Mouse (Mus musculus) c-Kit-positive CD71-positive TER-119-positive erythroid progenitor cells, embryonic 14.5 days (primary cell): Measurements from ENCODE around the gene Zfp239.

Experiments used
- DNase-seq: peaks from one replicate; pipeline ENCODE4 v3.0.0-alpha.2; 2013; ENCODE audit warnings: low spot score

Zfp239 gene

DNA sequence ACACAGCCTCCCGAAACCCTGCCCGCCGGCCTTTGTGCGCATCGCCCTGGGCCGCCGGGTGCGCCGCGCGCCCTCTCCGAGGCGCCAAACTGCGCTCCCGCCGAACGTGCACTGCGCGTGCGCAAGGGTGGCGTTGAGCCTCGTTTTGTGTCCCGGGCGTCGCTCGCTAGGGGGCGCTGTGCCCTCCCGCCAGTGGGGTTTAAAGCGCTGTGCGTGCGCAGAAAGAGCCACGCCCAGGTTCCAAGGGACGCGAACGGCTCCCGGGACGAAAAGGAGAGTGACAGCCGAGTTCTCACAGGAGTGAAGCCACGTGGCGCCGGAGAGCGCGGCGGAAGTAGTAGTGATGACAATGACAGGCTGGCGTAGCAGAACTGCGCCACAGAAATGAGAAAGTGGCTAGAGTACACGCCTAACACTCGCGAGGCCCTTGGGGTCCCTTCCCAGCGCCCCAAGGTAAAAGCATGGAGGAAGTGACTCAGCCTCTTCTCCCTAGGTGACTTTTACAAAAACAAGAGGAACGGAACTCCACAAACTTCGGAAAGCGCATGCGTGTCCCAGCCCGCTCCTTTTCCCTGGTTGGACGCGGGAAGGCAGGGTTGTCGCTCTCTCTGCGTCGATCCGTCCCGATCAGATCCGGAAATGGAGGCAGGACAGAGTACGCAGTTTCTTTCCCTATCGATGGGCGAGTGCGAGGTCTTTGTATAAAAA, 17.7 kb downstream of the Zfp239 start:
- peak; percentile 99 for DNase-seq

DNA sequence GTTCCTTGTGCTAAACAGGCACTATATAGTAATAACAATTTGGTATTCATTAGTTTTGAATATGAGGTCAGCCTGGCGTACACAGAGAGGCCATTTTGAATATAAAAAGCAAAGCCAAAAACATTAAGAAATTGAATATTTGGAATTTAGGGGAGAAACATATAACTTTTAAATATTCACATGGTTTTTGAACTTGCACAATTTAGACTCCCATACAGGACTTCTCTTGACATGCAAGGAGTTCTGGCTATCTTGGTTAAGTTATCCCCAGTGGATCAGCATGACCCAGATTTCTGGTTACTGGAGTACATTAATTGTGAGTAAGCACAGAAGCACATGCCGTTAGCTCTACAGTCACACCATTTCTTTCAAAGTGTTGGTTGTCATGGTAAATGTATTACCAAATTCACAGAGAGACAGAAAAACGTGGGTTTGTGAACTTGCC, 18.5 kb downstream of the Zfp239 start:
- DNase-seq: no peak

DNA sequence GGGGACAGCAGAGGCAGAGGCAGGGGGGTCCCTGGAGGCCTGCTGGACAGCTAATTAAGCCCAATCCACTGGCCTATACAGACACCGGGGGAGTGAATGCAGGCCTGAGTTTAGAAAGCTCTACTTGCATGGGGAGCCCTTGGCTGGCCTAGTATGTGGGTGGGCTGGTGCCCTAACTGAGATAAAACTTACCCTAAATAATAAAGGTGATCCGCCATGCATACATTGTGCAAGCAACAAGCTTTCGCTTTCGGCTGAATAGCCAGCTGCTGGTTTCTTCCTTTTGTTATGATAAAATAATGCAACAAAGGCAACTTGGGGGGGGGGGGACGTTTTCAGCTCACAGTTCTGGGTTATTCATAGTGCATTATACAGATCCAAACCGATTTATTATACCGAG, 19.3 kb downstream of the Zfp239 start:
- no peak for DNase-seq

DNA sequence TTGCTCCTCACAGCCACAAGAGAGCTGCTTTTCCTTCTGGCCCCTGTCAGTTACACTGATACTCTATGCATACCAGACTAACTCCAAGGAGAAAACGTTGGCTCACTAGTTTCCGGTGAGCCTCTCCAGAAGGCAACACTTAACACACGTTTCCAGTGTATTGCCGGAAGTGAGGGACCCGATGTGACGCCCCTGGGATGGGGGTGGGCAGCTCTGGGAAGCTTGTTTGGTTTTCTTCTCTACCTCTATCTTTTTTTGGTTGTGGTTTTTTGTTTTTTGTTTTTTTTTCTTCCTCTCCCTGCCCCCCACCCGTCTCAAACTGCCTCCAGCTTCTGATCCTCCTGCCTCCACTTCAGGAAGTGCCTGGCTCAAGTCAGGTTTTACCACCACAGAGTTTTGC, 20.1 kb downstream of the Zfp239 start:
- no peak for DNase-seq

DNA sequence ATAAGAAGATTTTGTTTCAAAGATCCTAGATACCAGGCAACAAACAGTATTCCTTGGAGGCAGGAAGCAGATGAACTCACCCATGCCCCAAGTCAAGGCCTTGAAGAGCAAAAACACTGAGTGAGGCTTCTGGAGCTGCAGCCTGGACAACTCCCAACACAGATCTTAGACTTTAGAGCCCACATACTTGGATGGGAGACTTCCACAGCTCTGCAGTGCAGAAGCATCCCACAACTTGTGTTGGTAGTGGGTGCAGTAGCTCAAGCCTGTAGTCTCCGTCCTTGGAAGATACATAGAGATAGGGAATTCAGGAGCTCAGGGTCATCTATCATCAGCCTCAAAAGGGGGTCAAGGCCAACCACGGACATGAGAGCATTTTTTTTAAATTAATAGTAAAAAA, 24.0 kb downstream of the Zfp239 start:
- DNase-seq: no peak

DNA sequence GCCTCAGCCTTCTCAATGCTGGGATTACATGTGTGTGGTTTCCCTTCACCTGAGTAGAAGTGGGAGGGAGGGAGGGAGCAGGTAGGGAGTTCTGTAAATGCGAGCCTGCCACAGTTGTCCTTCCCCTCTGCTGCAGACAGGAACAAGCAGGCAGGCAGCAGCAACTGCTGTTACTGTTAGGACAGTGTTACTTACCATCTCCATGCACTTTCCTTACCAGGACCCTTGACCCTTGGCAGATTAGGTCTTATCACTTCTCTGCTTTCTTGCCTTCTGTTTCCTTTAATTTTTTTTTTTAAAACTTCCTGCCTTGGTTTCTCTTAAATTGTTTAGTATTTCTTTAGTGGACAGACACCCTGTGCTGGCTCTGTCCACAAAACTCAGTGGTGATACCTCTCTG, 26.1 kb downstream of the Zfp239 start:
- no peak for DNase-seq

DNA sequence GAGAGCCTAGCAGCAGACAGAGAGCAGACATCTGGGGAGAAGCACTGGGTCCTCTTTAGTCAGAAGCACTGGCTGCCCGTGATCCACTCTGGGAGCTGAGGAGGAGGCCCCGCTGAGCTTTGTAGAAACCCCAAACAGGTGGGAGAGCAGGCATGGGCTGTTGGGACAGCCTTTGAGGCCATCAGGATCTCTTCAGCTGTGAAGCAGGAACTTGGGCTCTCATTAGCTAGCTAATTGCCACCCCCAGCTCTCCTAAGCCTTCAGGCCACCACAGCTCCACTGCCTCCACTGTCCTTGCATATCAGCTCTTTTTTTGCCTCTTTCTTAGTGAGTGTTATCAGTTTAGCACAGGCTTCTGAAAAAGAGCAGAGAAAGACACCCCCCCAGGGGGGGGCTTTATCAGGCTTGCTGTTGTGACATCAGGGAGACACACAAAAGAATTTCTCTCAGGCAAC, 26.8 kb downstream of the Zfp239 start:
- peak; percentile 92 for DNase-seq

DNA sequence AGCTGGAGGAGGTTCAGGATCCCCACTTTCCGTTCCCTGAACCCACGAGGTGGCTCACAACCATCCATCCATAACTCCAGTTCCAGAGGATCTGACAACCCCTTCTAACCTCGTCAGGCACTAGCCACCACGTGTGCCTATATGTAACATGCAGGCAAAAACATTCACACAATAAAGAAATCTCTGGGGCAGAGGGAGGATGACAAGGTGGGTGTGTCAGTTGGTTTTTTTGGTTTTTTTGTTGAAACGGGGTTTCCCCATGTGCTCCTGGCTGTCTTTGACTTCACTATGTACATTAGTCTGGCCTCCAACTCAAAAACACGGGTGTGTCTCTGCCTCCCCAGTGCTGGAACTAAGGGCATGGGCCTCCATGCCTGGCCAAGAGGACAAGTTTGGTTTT, 28.4 kb downstream of the Zfp239 start:
- DNase-seq: no peak

DNA sequence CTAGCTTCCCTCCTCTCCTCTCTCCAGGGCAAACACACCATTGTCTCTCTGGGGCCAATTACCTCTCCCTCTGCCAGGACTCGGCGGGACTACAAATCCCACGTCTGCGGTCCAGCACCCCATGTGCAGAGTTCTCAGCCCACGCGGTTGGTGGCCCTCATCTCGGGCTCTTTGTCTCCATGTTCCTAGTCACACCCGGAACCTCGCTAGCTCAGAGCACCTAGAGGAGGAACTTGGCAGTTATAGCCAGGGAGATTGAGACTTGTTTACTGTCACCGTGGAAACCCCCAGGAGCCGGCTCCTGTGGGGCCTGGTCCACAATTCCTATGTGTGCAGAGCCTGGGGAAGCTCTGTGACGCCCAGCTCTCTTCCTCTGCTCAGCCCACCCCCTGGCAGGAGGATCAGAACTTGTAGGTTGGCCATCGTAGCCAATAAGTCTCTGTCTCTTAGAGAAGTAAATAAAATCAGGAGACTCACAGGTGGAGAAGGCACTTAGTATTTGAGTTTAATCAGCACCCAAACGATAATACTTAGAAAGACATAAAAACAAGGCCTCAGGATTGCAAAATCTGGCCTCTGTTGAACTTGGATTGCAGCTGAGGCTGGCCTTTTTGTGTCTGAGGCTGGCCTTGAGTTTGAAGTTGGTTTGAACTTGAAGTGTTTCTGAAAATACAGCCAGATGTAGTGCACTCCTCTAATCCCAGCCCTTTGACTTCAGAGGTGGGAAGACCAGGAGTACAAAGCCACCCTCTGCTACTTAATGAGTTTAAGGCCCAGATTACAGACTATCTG, 29.7 kb downstream of the Zfp239 start:
- DNase-seq: no peak

DNA sequence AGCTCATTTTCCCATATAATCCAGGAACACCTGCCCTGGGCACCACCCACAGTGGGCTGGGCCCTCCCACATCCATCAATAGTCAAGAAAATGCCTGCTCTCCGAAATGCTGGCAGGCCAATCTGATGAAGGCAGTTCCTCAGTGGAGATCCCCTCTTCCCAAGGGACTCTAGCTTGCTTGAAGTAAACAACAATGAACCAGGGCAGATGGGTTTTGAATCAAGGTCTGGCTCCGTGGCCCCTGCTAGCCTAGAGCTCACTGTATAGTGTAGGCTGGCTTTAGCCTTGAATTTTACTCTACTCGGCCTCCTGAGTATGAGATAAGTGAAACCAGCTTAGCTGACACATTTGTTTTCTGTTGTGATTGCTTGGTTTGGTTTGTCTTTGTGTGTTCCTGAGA, 30.5 kb downstream of the Zfp239 start:
- DNase-seq: no peak

DNA sequence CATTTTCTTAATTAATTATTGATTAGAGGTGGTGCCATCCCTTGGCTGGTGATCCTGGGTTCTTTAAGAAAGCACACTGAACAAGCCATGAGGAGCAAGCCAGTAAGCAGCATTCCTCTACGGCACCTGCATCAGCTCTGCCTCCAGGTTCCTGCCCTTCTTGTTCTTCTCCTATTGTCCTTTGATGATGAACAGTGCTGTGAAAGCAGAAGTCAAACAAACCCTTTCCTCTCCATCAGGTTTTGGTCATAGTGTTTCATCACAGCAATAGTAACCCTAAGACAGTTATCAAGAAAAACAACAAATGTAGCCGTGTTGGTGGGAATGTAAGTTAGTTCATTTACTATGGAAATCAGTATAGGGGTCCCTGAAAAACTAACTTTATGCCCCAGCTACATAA, 31.5 kb downstream of the Zfp239 start:
- no peak for DNase-seq

DNA sequence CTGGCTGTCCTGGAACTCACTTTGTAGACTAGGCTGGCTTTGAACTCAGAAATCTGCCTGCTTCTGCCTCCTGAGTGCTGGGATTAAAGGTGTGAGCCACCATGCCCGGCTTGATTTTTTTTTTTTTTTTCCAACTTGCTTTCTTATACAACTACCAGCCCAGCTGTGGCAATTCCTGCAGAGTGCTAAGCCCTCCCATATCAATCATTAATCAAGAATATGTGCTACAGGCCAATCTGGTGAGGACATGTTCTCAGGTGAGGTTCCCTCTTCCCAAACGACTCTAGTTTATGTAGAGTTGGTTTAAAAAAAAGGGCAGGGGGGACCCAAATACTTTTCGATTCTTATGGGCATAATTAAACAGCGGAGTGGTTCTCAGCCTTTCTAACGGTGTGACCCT, 35.9 kb downstream of the Zfp239 start:
- DNase-seq: no peak

DNA sequence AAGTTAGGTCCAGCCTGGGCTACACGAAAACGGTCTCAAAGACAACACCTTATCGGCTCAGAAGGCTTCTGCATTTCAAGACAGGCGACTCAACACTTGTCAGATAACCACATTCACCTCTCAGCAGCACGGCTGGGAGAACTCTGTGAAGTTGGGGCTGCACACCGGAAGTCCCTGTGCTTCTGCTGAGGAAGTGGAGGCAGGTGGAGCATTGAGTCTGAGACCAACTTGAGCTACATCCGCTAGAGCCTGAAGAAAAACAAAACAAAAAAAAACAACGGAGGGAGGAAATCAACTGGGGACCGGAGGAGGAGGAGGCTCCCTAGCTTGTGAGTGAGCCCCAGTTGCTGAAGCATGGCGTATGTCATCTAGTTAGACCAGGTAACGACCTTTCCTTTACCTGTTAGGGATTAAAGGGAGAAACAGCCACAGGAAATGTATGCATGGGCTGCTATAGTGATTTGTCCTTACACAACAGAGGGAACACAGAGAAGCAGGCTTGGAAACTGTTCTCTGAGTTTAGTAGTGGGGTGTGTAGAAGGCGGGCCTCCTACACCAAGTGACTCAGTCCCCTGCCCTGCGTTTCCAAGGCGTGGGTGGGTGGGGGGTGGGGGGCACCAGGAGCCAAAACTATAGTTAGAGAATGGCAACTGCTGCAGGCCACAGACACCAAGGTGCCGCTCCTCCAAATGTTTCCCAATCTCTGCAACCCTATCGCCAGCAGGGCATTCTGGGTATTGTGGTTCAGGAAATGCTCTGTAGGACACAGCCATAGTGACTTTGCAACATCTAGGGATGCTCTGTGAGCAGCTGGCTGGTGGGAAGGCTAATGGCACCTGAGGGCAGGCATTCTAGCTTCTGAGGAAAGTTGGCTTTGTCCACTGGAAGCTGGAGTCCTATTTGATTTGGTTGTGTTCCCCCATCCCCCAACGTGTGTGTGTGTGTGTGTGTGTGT, 38.5 kb downstream of the Zfp239 start, which contains the start of gene Hnrnpf:
Gene Hnrnpf, plus strand, starts transcription at position 199 of the 955 bp plus-strand sequence.
- no peak for DNase-seq

DNA sequence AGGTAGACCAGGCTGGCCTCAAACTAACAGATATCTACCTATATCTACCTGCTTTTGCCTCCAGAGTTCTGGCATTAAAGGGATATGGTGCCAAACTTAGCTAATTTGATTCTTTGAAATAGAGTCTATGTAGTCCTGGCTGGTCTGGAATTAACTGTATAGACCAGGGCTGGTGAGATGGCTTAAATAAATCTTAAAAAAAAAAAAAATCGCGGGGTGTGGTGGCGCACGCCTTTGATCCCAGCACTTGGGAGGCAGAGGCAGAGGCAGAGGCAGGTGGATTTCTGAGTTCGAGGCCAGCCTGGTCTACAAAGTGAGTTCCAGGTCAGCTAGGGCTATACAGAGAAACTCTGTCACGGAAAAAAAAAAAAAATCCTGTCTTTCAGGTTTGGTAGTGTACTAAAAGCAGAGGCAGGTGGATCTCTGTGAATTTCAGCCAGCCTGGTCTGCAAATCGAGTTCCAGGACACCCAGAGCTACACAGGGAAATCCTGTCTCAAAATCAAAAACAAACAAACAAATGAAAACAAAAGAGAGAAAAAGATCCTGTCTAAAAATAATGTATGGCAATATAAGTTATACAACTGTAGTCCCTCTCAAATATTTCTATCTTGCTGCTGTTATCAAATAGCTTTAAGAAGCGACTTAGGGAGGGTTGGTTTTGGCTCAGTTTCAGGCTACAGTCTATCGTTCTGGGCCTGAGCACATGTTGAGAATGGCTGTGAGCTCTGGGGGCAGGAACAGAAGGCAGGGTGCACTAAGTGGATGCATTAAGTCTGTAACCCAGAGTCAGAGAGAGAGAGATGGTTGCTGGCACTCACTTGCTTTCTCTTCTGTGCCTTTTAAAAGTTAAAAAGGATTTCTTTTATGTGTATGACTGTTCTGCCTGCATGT, 39.9 kb downstream of the Zfp239 start:
- no peak for DNase-seq

DNA sequence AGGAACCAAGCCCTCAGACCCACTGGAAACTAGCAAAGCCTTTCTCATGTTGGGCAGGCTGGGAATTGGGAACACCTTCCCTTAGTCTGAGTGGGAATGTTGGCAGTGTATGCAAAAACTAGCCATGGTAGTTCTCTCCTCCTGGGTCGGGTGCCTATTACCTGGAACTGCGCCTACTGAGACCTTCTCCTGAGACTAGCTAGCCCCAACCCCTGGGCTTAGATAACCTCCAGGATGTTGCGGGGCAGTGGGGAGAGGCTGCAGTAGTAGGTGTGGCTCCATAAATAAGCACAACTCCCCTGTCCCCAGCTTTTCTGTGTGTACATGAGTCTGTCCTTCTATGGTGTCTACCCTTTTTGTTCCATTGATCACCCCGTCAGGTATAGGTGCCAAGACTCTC, 40.7 kb downstream of the Zfp239 start:
- DNase-seq: no peak

DNA sequence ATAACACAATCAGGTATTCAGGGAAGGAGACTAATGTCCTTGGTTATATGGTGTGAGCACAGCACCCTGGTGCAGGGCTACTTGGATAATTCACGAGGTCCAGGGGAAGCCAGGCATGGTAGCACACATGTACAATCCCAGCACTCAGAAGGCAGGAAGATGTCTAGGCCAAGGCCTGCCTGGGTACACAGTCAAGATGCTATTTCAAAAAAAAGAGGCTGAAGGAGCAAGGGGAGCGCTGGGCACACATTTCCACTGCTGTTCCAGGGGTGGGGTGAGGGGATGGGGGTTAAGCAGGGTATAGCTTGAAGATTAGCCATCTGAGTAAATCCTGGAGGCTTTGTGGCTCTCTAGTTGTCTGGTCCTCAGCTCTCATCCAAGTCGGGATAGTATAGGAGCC, 41.9 kb downstream of the Zfp239 start:
- no peak for DNase-seq

DNA sequence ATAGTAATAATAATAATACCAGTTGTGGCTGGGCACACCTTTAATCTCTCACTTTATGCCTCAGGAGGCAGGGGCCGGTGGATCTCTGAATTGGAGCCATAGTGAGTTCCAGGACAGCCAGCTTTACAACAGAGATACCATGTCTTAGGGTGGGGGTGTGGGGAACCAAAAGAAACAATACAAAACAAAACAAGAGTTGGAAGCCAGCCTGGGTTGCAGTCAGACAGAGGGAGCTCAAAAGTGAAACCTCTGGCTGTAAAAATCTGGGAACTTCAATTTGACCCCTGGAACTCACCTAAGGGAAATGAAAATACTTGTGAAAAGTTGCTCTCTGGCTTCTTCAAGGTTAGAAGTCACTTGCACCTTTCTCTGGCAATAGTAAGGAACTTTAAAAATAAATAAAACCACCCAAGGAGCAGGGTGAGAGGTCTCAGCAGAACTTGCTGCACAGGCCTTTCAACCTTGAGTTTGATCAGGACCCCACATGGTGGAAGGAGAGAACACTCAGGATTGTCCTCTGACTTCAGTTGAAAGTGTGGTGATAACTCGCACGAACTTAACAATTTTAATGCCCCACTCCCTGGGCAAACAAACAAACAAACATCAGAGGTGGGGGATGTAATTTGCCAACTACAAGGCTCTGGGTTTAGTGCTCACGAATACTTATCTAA, 43.5 kb downstream of the Zfp239 start:
- DNase-seq: no peak

DNA sequence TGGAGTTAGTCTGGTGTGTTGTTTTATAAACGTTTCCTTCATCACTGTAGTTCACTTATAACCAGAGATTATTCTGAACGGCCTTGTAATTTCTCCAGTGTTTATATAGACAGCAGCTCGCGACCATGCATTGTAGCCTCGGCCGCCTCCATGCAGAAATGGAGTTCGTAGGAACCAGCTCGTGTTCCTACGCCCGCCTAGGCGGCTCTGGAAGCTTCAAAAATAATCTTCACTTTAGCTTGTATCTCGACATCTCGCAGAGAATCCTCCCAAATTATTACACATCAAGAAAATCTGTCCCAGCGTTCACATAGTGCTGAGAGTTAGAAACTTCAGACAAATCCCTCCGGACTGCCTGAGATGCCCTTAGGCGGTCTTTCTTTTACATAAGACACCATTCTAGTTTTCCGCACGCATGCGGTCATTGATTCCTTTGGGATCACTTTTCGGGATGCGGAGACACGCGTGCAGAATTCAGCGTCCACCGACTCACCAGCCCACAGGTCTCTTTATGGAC, 44.2 kb downstream of the Zfp239 start:
- DNase-seq: no peak

DNA sequence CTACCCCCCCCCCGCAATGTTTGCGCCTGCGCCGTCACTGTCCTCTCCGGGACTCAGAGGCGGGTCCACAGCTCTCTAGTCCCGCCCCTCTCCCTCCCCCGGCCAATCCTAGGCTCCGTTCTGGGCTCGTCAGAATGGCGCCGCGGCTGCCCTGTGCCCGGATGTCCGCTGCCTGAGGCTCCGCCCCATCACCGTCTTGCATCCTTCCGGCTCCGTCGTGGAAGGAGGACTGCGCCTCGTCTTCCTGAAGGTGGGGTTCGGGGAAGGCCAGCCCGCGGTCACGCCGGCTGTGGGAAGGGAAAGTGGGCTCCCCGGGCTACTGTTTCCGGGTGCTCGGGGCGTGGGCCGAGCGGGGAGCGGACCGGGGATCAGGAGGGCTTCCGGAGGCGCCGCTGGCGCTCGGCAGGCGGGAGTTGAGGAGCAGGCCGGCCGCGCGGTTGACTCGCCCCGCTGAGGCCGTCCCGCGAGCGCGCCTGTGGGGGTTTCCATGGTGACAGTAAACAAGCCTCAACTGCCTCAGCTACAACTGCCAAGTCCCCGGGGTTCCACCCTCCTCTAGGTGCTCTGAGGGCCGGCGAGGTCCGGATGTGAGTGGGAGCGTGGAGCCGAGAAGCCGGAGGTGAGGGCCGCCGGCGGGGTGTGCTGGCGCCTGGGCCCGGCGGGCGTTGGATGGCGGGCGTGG, 44.8 kb downstream of the Zfp239 start:
- peak; percentile 96 for DNase-seq
